Mouse (Mus musculus): ENCODE measurements around the gene Thumpd1.

Gene Thumpd1

GRCm38 (mm10) chr7:119670925-119671324 lies 49.7 kb downstream of the Thumpd1 start:
- in situ Hi-C loops (cut with MseI, MboI) = no loop called here

GRCm38 (mm10) chr7:119670395-119670794 lies 50.2 kb downstream of the Thumpd1 start:
- in situ Hi-C loops (cut with MseI, MboI) = no loop called here

- in situ Hi-C loops (cut with MseI, MboI) = no loop called here
These were observed 52.7 kb downstream of the Thumpd1 start for GRCm38 (mm10) chr7:119667893-119668292.
